Mouse (Mus musculus): ENCODE results near the gene Ttc30a2.

Ttc30a2 gene

DNA sequence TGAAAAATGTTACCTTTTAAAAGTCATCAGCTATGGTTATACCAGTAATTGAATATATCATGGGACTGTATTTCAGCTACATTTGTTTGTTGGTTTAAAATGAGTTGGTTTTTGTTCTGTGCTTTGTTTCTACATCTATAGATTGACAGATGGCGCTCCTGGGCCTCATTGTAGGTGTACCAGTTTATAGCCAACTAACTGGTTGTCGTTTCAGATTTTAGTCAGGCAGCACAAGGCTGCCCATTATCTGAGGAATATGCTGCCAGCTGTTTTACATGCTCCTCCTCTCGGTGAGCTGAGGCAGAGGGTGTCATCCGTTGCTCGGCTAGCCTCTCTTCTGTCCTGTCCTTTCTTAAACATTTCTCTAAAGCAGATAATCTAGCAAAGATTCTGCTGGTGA lies 51.9 kb downstream of the Ttc30a2 start:
- DNase-seq = no peak

All from lung, postnatal 10 days (tissue).